9 mouse cellular contexts compared by ENCODE assay signal in the genomic region with DNA sequence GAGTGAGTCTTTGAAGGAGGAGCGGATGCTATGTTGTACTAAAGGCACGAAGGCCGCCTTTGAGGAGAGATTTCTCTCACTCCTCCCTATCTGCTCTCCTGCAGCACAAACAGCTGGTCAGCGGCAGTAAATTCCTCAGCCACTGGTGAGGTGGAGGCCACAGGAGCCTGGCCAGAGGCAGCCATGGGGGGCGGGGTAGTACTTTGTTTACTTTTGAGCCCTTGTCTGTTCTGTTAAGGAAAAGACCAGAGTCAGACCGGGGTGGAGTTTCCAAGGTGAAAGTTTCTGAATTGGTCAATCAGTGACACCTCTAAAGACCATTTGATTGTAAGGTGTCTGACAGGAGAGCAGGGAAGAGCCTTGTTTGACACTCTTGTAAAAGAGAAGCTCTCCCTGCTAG. TPM values are rescaled to one million over a fixed set of nuclear protein-coding genes. Genes with fewer than 3 reads are reported as not detected.
DNase-seq lines count a peak whose midpoint lies in the region; ATAC-seq and TF ChIP-seq lines count a peak whose summit lies in the region.
"Had no signal": no experiment of that assay in that cellular context is flagged by ENCODE, and none has a peak within 500 bp of the region (broad histone marks: within the 10 kb centered on the region; RNA-seq: fewer than 3 reads in every experiment).

No protein-coding gene starts in this region.

- peak; percentile 73 for DNase-seq in adrenal gland, adult 2 months
- DNase-seq in adrenal gland, adult 18-20 months (ENCODE audit: low spot score in 2 of 2): no peak
- peak; percentile 82 for DNase-seq in kidney, adult 11 months
- peak; percentile 44 for DNase-seq in lung, adult 2 months
- peak; percentile 63 for DNase-seq in stomach, postnatal 0 days (ENCODE audit: low spot score)
- DNase-seq in gastrocnemius, postnatal 10 days: no peak

- H3K27ac ChIP-seq in embryonic fibroblast, embryonic 13.5 days (ENCODE audit: insufficient read depth, low read length): no peak overlapping the region
- 0 out of 2 replicates have a peak overlapping the region, but pooled peaks have one; percentile 6 for H3K27ac ChIP-seq in stomach, postnatal 0 days (replicated peaks)
- H3K27ac ChIP-seq: embryonic facial prominence, embryonic 15.5 days had no signal

- H3K27me3 ChIP-seq in stomach, postnatal 0 days (ENCODE audit: control insufficient read depth, insufficient read depth, low read length): no peaks in the 10 kb centered on the region
- H3K27me3 ChIP-seq: embryonic facial prominence, embryonic 15.5 days had no signal

- peak overlapping the region; percentile 40 for H3K4me3 ChIP-seq in embryonic fibroblast, embryonic 13.5 days (ENCODE audit: insufficient read depth, low read length)
- H3K4me3 ChIP-seq in lung, adult 2 months (replicated peaks; ENCODE audit: extremely low read depth, low read depth, low read length): no peak overlapping the region
- 0 out of 2 replicates have a peak overlapping the region, but pooled peaks have one; percentile 6 for H3K4me3 ChIP-seq in stomach, postnatal 0 days (ENCODE audit: low read depth, low read length)
- H3K4me3 ChIP-seq: embryonic facial prominence, embryonic 15.5 days had no signal

- no peaks in the 10 kb centered on the region for H3K9me3 ChIP-seq in stomach, postnatal 0 days (ENCODE audit: control insufficient read depth, low read length)
- H3K9me3 ChIP-seq: embryonic facial prominence, embryonic 15.5 days had no signal

- 17% methylated on average over 6 of the region's 6 CpGs for WGBS in lung, adult 2 months
- 22% methylated on average over 6 of the region's 6 CpGs for WGBS in stomach, postnatal 0 days

- TF ChIP-seq EP300 in stomach, postnatal 0 days (optimal IDR thresholded peaks at IDR 0.05): no peak

- no peak for TF ChIP-seq POLR2A in embryonic fibroblast, embryonic 13.5 days (IDR thresholded peaks at IDR 0.05; ENCODE audit: low read depth, low read length)
- TF ChIP-seq POLR2A in lung, adult 2 months (IDR thresholded peaks at IDR 0.05; ENCODE audit: borderline replicate concordance, extremely low read depth, low read depth, low read length): no peak

- no peak for ATAC-seq in stomach, postnatal 0 days (ENCODE audit: low FRiP score, low TSS enrichment)
- no peak for ATAC-seq in megakaryocyte-erythroid progenitor cell, adult 5-6 weeks (replicated peaks; ENCODE audit: low FRiP score, low TSS enrichment, poor library complexity, severe bottlenecking)

- no peak overlapping the region for H3K9ac ChIP-seq in stomach, postnatal 0 days (ENCODE audit: low read length)
- H3K9ac ChIP-seq: embryonic facial prominence, embryonic 15.5 days had no signal

- peaks cover 30% of the 10 kb centered on the region for H3K4me1 ChIP-seq in embryonic fibroblast, embryonic 13.5 days (ENCODE audit: control insufficient read depth, insufficient read depth, low read length)
- H3K4me1 ChIP-seq in lung, adult 2 months (ENCODE audit: control insufficient read depth, insufficient read depth, low read length): peaks cover 22% of the 10 kb centered on the region
- H3K4me1 ChIP-seq in stomach, postnatal 0 days (replicated peaks; ENCODE audit: control insufficient read depth, insufficient read depth): peaks cover 9% of the 10 kb centered on the region

- no peak for TF ChIP-seq CTCF in embryonic fibroblast, embryonic 13.5 days (IDR thresholded peaks at IDR 0.05; ENCODE audit: borderline replicate concordance, insufficient read depth, low read length)
- no peak for TF ChIP-seq CTCF in lung, adult 2 months (IDR thresholded peaks at IDR 0.05; ENCODE audit: insufficient read depth, low read length)
- no peak for TF ChIP-seq CTCF in stomach, postnatal 0 days (IDR thresholded peaks at IDR 0.05; ENCODE audit: low read depth)

- peak overlapping the region; percentile 73 for H3K4me2 ChIP-seq in stomach, postnatal 0 days (replicated peaks; ENCODE audit: low read depth)

- no peaks in the 10 kb centered on the region for H3K36me3 ChIP-seq in stomach, postnatal 0 days (ENCODE audit: control insufficient read depth, insufficient read depth, low read length)
- H3K36me3 ChIP-seq: embryonic facial prominence, embryonic 15.5 days had no signal

RNA-seq across cellular contexts. Expression of a gene that starts 3.4 kb away (rescaled TPM):
- total RNA-seq in adrenal gland, adult 2 months (2021): 10 to 100 TPM; 33.0 to 60.5 TPM
- polyA plus RNA-seq in adrenal gland, adult 2 months (2012; rRNA removed): 34.1 and 36.5 TPM in 2 replicates
- total RNA-seq in adrenal gland, adult 18-20 months (2021): 10 to 100 TPM; 32.6 to 55.2 TPM
- polyA plus RNA-seq in embryonic fibroblast, embryonic 13.5 days (2011; ENCODE audit: insufficient read length, low read depth, missing spikeins): 25.8 and 29.5 TPM in 2 replicates
- 20.9 and 25.9 TPM in 2 replicates for polyA plus RNA-seq in lung, adult 2 months (2012; rRNA removed)
- 5.9 and 7.6 TPM in 2 replicates for polyA plus RNA-seq in stomach, postnatal 0 days (2015; fragmentation: Nextera tagmentation; extraction: Ambion mirVana)
- total RNA-seq in megakaryocyte-erythroid progenitor cell, adult 5-6 weeks (2014; fragmentation: Nextera tagmentation): 30.8 and 38.8 TPM in 2 replicates
- 24.7 and 34.1 TPM in 2 replicates for total RNA-seq in megakaryocyte-erythroid progenitor cell, adult 5-6 weeks (2017)
- 10 to 100 TPM; 12.9 to 14.0 TPM for total RNA-seq in gastrocnemius, postnatal 10 days (2021)

Comparison
In these comparisons a context has a peak if more than half of its experiments do, and no peak if none do; other contexts are left out.
1. DNase-seq: peak in adrenal gland, adult 2 months (single experiment), kidney, adult 11 months (single experiment), lung, adult 2 months (single experiment) and stomach, postnatal 0 days (single experiment); none in adrenal gland, adult 18-20 months (0 of 2) and gastrocnemius, postnatal 10 days (single experiment).